In the genomic region with DNA sequence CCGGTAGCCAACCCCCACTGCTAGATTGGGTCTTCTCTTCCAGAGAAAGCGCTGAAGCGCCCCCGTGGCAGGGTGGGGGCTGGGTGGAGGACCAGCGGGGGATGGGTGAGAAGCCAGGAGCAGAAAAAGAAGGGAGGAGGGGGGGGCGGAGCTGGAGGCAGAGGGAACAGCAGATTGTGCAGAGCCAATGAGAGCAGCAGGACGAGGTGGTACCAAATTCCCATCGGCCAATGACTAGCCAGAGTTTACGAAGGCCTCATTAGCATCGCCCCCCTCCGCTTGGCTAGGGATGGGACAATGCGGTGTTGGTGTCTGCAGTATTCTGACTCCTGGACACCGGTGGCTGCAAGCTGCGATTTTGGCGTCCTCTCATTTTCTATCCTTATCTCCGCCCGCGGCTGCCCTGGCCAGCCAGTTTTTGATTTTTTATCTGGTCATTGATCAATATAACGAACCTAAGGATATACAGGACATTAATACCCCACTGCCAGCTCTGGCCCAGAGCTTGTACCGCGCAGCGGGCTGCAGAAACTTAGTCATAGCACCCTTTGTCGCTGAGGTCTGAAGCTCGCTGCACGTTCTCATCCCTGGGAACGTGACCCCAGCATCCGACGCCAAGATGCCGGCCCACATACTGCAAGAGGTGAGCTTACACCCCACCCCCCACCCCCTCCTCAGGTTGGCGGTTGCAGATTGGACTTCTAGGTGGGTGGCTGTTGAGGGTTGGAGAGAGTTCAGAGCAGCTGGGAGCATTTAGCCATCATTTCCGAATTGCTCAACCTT, we compare ENCODE assay signal across 7 mouse cellular contexts. TPM values are rescaled to one million over a fixed set of nuclear protein-coding genes. Genes with fewer than 3 reads are reported as not detected.
DNase-seq lines count a peak whose midpoint lies in the region; ATAC-seq and TF ChIP-seq lines count a peak whose summit lies in the region.

No protein-coding gene starts in this region.

- under 1% methylated on average over 31 of the region's 31 CpGs for WGBS in embryonic facial prominence, embryonic 11.5 days
- whole genome bisulfite sequencing in limb, embryonic 10.5 days = under 1% methylated on average over 31 of the region's 31 CpGs
- 2% methylated on average over 30 of the region's 31 CpGs for WGBS in midbrain, embryonic 12.5 days
- WGBS in small intestine, adult 2 months = under 1% methylated on average over 30 of the region's 31 CpGs

- peak overlapping the region; percentile 86 for H3K4me3 ChIP-seq in embryonic facial prominence, embryonic 11.5 days (ENCODE audit: low read depth, low read length)
- peak overlapping the region; percentile 94 for H3K4me3 ChIP-seq in limb, embryonic 10.5 days
- peak overlapping the region; percentile 92 for H3K4me3 ChIP-seq in midbrain, embryonic 12.5 days
- peak overlapping the region; percentile 77 for H3K4me3 ChIP-seq in small intestine, adult 2 months (ENCODE audit: low read depth, low read length)

- peak; percentile 95 for ATAC-seq in embryonic facial prominence, embryonic 11.5 days (replicated peaks; ENCODE audit: insufficient number of reproducible peaks, low FRiP score, low TSS enrichment, low read depth)
- ATAC-seq in midbrain, embryonic 12.5 days (ENCODE audit: low FRiP score, low read depth) = peak; percentile 97

- peak; percentile 86 for DNase-seq in adrenal gland, postnatal 25 days
- peak; percentile 98 for DNase-seq in embryonic facial prominence, embryonic 11.5 days (ENCODE audit: low spot score)
- DNase-seq in heart, adult 11 months = peak; percentile 99
- peak; percentile 73 for DNase-seq in kidney, adult 18-20 months
- peak; percentile 95 for DNase-seq in limb, embryonic 10.5 days (ENCODE audit: low spot score)

- peaks cover 16% of the 10 kb centered on the region for H3K36me3 ChIP-seq in embryonic facial prominence, embryonic 11.5 days (replicated peaks; ENCODE audit: control insufficient read depth, insufficient read depth, low read depth, low read length)
- H3K36me3 ChIP-seq in limb, embryonic 10.5 days = peaks cover 43% of the 10 kb centered on the region
- peaks cover 41% of the 10 kb centered on the region for H3K36me3 ChIP-seq in midbrain, embryonic 12.5 days
- peaks cover 15% of the 10 kb centered on the region for H3K36me3 ChIP-seq in small intestine, adult 2 months (ENCODE audit: control insufficient read depth, insufficient read depth, low read length)

- no peaks in the 10 kb centered on the region for H3K27me3 ChIP-seq in embryonic facial prominence, embryonic 11.5 days (ENCODE audit: control insufficient read depth, insufficient read depth, low read length)
- H3K27me3 ChIP-seq in limb, embryonic 10.5 days (ENCODE audit: low read depth, poor library complexity, severe bottlenecking) = no peaks in the 10 kb centered on the region
- H3K27me3 ChIP-seq in midbrain, embryonic 12.5 days = no peaks in the 10 kb centered on the region
- H3K27me3 ChIP-seq in small intestine, adult 2 months (ENCODE audit: control insufficient read depth, insufficient read depth, low read length) = no peaks in the 10 kb centered on the region

- peak overlapping the region; percentile 95 for H3K9ac ChIP-seq in embryonic facial prominence, embryonic 11.5 days (replicated peaks; ENCODE audit: low read length)
- peak overlapping the region; percentile 97 for H3K9ac ChIP-seq in midbrain, embryonic 12.5 days (replicated peaks)

- TF ChIP-seq POLR2A in small intestine, adult 2 months (IDR thresholded peaks at IDR 0.05; ENCODE audit: low read depth, low read length) = peak; percentile 68; the same call in 1 of the 2 replicates

- peak overlapping the region; percentile 87 for H3K4me2 ChIP-seq in embryonic facial prominence, embryonic 11.5 days (ENCODE audit: low read depth, low read length)
- H3K4me2 ChIP-seq in midbrain, embryonic 12.5 days (replicated peaks) = peak overlapping the region; percentile 99

- no peaks in the 10 kb centered on the region for H3K9me3 ChIP-seq in embryonic facial prominence, embryonic 11.5 days (replicated peaks; ENCODE audit: control insufficient read depth, low read length)
- no peaks in the 10 kb centered on the region for H3K9me3 ChIP-seq in limb, embryonic 10.5 days (replicated peaks)
- no peaks in the 10 kb centered on the region for H3K9me3 ChIP-seq in midbrain, embryonic 12.5 days

- peak overlapping the region; percentile 98 for H3K27ac ChIP-seq in embryonic facial prominence, embryonic 11.5 days (replicated peaks; ENCODE audit: low read depth, low read length)
- peak overlapping the region; percentile 98 for H3K27ac ChIP-seq in limb, embryonic 10.5 days
- H3K27ac ChIP-seq in midbrain, embryonic 12.5 days (replicated peaks) = peak overlapping the region; percentile 99
- peak overlapping the region; percentile 71 for H3K27ac ChIP-seq in small intestine, adult 2 months (ENCODE audit: insufficient read depth, low read depth, low read length)

- H3K4me1 ChIP-seq in embryonic facial prominence, embryonic 11.5 days (ENCODE audit: control insufficient read depth, insufficient read depth, low read length) = peaks cover 13% of the 10 kb centered on the region
- H3K4me1 ChIP-seq in limb, embryonic 10.5 days = peaks cover 67% of the 10 kb centered on the region
- H3K4me1 ChIP-seq in midbrain, embryonic 12.5 days = peaks cover 53% of the 10 kb centered on the region
- peaks cover 27% of the 10 kb centered on the region for H3K4me1 ChIP-seq in small intestine, adult 2 months (ENCODE audit: control insufficient read depth, insufficient read depth, insufficient read length, low read length)

- TF ChIP-seq CTCF in small intestine, adult 2 months (IDR thresholded peaks at IDR 0.05; ENCODE audit: extremely low read depth, insufficient read length, insufficient replicate concordance, low read depth, low read length) = no peak

RNA-seq across cellular contexts. Expression of gene Scd2, which starts 0.5 kb away (rescaled TPM):
- total RNA-seq in adrenal gland, postnatal 25 days (2021) = 749 and 764 TPM in 2 replicates
- polyA plus RNA-seq in embryonic facial prominence, embryonic 11.5 days (2014; fragmentation: Nextera tagmentation; extraction: Ambion mirVana) = 298 and 305 TPM in 2 replicates
- polyA plus RNA-seq in limb, embryonic 10.5 days (2016; fragmentation: Nextera tagmentation; extraction: Ambion mirVana) = 324 and 335 TPM in 2 replicates
- 419 and 424 TPM in 2 replicates for polyA plus RNA-seq in midbrain, embryonic 12.5 days (2016; fragmentation: Nextera tagmentation; extraction: Ambion mirVana)
- polyA plus RNA-seq in small intestine, adult 2 months (2012; rRNA removed) = 20.5 and 23.6 TPM in 2 replicates

RNA-seq across cellular contexts. Expression of gene Scd4, which starts 38.9 kb away (rescaled TPM):
- total RNA-seq in adrenal gland, postnatal 25 days (2021) = 5.5 and 6.4 TPM in 2 replicates
- polyA plus RNA-seq in embryonic facial prominence, embryonic 11.5 days (2014; fragmentation: Nextera tagmentation; extraction: Ambion mirVana) = not detected in 2 replicates
- 0.08 and 0.11 TPM in 2 replicates for polyA plus RNA-seq in limb, embryonic 10.5 days (2016; fragmentation: Nextera tagmentation; extraction: Ambion mirVana)
- 0.10 and 0.11 TPM in 2 replicates for polyA plus RNA-seq in midbrain, embryonic 12.5 days (2016; fragmentation: Nextera tagmentation; extraction: Ambion mirVana)
- 0.08 and 0.22 TPM in 2 replicates for polyA plus RNA-seq in small intestine, adult 2 months (2012; rRNA removed)

Comparison
In these comparisons a context has a peak if more than half of its experiments do, and no peak if none do; other contexts are left out.
1. Peak in every context shown above with its lines: DNase-seq, ATAC-seq, H3K4me3 ChIP-seq and H3K27ac ChIP-seq.
2. RNA of gene Scd2, which starts 0.5 kb away (polyA plus RNA-seq): 419 to 424 TPM in midbrain, embryonic 12.5 days, 324 to 335 TPM in limb, embryonic 10.5 days and 298 to 305 TPM in embryonic facial prominence, embryonic 11.5 days; 20.5 to 23.6 TPM in small intestine, adult 2 months; every median in the first group is over 10 times any median in the second.